Comparison of ENCODE assay signal across 8 mouse cellular contexts in genomic region chr4:45527562-45528354, GRCm38 (mm10). TPM values are rescaled to one million over a fixed set of nuclear protein-coding genes. Genes with fewer than 3 reads are reported as not detected.
A peak's percentile ranks its signal among the peaks of the same experiment; 100 is the strongest.
DNase-seq lines count a peak whose midpoint lies in the region; ATAC-seq and TF ChIP-seq lines count a peak whose summit lies in the region.

No protein-coding gene starts in this region.

- 94% methylated on average over 2 of the region's 2 CpGs for WGBS in hindbrain, embryonic 11.5 days
- WGBS in stomach, embryonic 14.5 days = 86% methylated on average over 2 of the region's 2 CpGs

- no peak for TF ChIP-seq POLR2A in brain, embryonic 14.5 days (IDR thresholded peaks at IDR 0.05; ENCODE audit: borderline replicate concordance, extremely low read depth, insufficient read depth, insufficient read length, poor library complexity, severe bottlenecking)

- peak; percentile 57 for DNase-seq in embryo, embryonic 11 days
- DNase-seq in embryo, embryonic 10.5 days (ENCODE audit: low spot score) = no peak
- no peak for DNase-seq in brain, embryonic 14.5 days (ENCODE audit: low read depth)
- DNase-seq in hindbrain, embryonic 11.5 days (ENCODE audit: low spot score) = no peak
- DNase-seq in liver = peak; percentile 58
- no peak for DNase-seq in natural killer cell, adult 2 months (ENCODE audit: low spot score in 2 of 2)
- DNase-seq in cerebellum, postnatal 14 days = no peak

- H3K4me1 ChIP-seq in hindbrain, embryonic 11.5 days (replicated peaks; ENCODE audit: control insufficient read depth, insufficient read depth, low read length) = peaks cover 12% of the 10 kb centered on the region
- H3K4me1 ChIP-seq in stomach, embryonic 14.5 days (ENCODE audit: control insufficient read depth, insufficient read depth, low read length) = peaks cover 32% of the 10 kb centered on the region

- ATAC-seq in hindbrain, embryonic 11.5 days (ENCODE audit: low FRiP score) = no peak
- ATAC-seq in stomach, embryonic 14.5 days (ENCODE audit: insufficient number of reproducible peaks, insufficient read depth, low FRiP score, low read depth) = no peak

- peak overlapping the region; percentile 75; the same call in 1 of the 2 replicates for H3K9ac ChIP-seq in hindbrain, embryonic 11.5 days (ENCODE audit: low read depth, low read length)
- H3K9ac ChIP-seq in stomach, embryonic 14.5 days (replicated peaks; ENCODE audit: low read depth, low read length) = no peak overlapping the region

- peak overlapping the region; percentile 97 for H3K4me2 ChIP-seq in hindbrain, embryonic 11.5 days (replicated peaks; ENCODE audit: low read depth, low read length)
- peak overlapping the region; percentile 97 for H3K4me2 ChIP-seq in stomach, embryonic 14.5 days (replicated peaks; ENCODE audit: low read depth, low read length)

- H3K27ac ChIP-seq in hindbrain, embryonic 11.5 days (ENCODE audit: low read depth, low read length) = no peak overlapping the region
- no peak overlapping the region for H3K27ac ChIP-seq in stomach, embryonic 14.5 days (ENCODE audit: low read length)

- H3K4me3 ChIP-seq in hindbrain, embryonic 11.5 days (ENCODE audit: low read depth, low read length) = peak overlapping the region; percentile 74
- peak overlapping the region; percentile 84 for H3K4me3 ChIP-seq in stomach, embryonic 14.5 days (ENCODE audit: low read depth, low read length)

- no peaks in the 10 kb centered on the region for H3K36me3 ChIP-seq in hindbrain, embryonic 11.5 days (ENCODE audit: control insufficient read depth, insufficient read depth, low read length)
- no peaks in the 10 kb centered on the region for H3K36me3 ChIP-seq in stomach, embryonic 14.5 days (ENCODE audit: control insufficient read depth, insufficient read depth, low read length)

- H3K9me3 ChIP-seq in hindbrain, embryonic 11.5 days (ENCODE audit: control insufficient read depth, low read length) = no peaks in the 10 kb centered on the region
- H3K9me3 ChIP-seq in stomach, embryonic 14.5 days (ENCODE audit: control insufficient read depth, low read depth, low read length) = no peaks in the 10 kb centered on the region

- TF ChIP-seq CTCF in brain, embryonic 14.5 days (IDR thresholded peaks at IDR 0.05; ENCODE audit: borderline replicate concordance, extremely low read depth, insufficient read depth, insufficient read length) = peak; percentile 29; the same call in 1 of the 2 replicates

- peaks cover 8% of the 10 kb centered on the region; the same call in 1 of the 2 replicates for H3K27me3 ChIP-seq in hindbrain, embryonic 11.5 days (ENCODE audit: control insufficient read depth, insufficient read depth, low read length)
- H3K27me3 ChIP-seq in stomach, embryonic 14.5 days (ENCODE audit: control insufficient read depth, insufficient read depth, low read length) = no peaks in the 10 kb centered on the region

RNA-seq across cellular contexts. Expression of gene Shb, which starts 4.5 kb away (rescaled TPM):
- 36.4 and 47.2 TPM in 2 replicates for polyA plus RNA-seq in brain, embryonic 14.5 days (2012; rRNA removed)
- 4.2 and 6.2 TPM in 2 replicates for polyA plus RNA-seq in hindbrain, embryonic 11.5 days (2014; fragmentation: Nextera tagmentation; extraction: Ambion mirVana)
- polyA plus RNA-seq in stomach, embryonic 14.5 days (2014; fragmentation: Nextera tagmentation; extraction: Ambion mirVana) = 4.4 and 5.2 TPM in 2 replicates

Comparison
In these comparisons a context has a peak if more than half of its experiments do, and no peak if none do; other contexts are left out.
1. DNase-seq: peak in embryo, embryonic 11 days (single experiment) and liver (single experiment); none in embryo, embryonic 10.5 days (single experiment), brain, embryonic 14.5 days (single experiment), hindbrain, embryonic 11.5 days (single experiment), natural killer cell, adult 2 months (0 of 2) and cerebellum, postnatal 14 days (0 of 2).